Mouse (Mus musculus) brain, embryonic 14.5 days (tissue): ENCODE results near the gene Gsta2.

Experiments
- CTCF ChIP-seq: fragments of 200-500 bp; IDR thresholded peaks from 2 replicates; pipeline ENCODE4 v1.5.1; 2012; ENCODE audit warnings: inconsistent platforms, mild to moderate bottlenecking, moderate library complexity, borderline replicate concordance; ENCODE audit not compliant: insufficient read depth, insufficient read length; ENCODE audit errors: extremely low read depth
- POLR2A ChIP-seq: fragments of 200-500 bp; IDR thresholded peaks from 2 replicates; pipeline ENCODE4 v1.6.1; 2012; ENCODE audit warnings: mild to moderate bottlenecking, inconsistent platforms, borderline replicate concordance; ENCODE audit not compliant: poor library complexity, insufficient read depth, insufficient read length, severe bottlenecking; ENCODE audit errors: extremely low read depth

DNA sequence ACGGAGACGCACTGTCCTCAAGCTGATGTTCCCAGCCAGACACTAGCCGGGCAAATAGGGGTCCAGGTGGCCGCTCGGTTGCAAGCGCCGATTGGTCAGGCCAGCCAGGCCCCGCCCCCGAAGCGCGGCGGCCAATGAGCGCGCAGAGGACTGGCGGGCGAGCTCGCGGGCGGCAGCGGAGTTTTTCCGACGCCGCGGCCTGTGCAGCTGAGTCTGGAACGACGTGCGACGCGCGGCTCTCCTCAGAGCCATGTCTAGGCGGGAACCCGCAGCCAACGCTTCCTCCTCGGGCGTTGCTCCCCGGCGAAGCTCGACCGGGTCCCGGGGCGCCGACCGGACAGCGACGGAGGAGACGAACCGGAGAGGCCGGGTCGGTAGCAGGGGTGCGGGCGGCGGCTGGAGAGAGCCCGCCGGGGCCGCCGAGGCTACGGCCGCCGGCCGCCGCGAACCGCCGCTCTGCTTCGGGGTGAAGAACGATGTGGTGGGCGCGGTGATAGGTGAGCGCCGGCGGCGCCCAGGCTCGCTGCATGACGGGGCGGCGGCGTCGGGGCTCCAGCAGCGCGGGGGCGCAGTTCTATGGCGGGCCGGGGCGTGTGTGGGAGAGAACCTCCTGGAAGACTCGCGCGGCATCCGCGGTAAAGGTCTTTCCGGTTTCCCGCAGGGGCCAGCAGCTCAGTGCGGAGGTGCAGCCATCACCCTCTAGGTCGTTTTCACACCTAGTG is 40.2 kb upstream of the Gsta2 start, which contains the start of gene Ddx43:
- TF ChIP-seq CTCF (no peak), POLR2A (no peak)
